Mouse (Mus musculus): ENCODE results near the gene Afap1.

Gene Afap1

GRCm38 (mm10) chr5:36040398-36041235 is 147.5 kb downstream of the Afap1 start:
- DNase-seq (ENCODE audit: low read depth): peak; percentile 48

- DNase-seq (ENCODE audit: low read depth): no peak
Observed at GRCm38 (mm10) chr5:36041236-36041562, 148.1 kb downstream of the Afap1 start.

- DNase-seq (ENCODE audit: low read depth): no peak
Observed at GRCm38 (mm10) chr5:36041756-36042155, 148.6 kb downstream of the Afap1 start.

GRCm38 (mm10) chr5:36043154-36043553 is 150.0 kb downstream of the Afap1 start:
- DNase-seq (ENCODE audit: low read depth): no peak
